Mouse (Mus musculus) heart, adult 2 months (tissue): Measurements from ENCODE around the gene Neurod1.

ENCODE experiments used
- CTCF ChIP-seq: fragments of 200-600 bp; IDR thresholded peaks from 2 replicates; pipeline ENCODE4 v1.8.1; 2022; ENCODE audit warnings: antibody characterized with exemption, mild to moderate bottlenecking, moderate library complexity
- EP300 ChIP-seq: fragments of 200-500 bp; IDR thresholded peaks from 2 replicates; pipeline ENCODE4 v1.6.1; 2011; ENCODE audit warnings: low read depth, low read length, control low read depth; ENCODE audit not compliant: insufficient read depth
- POLR2A ChIP-seq: fragments of 200-500 bp; IDR thresholded peaks from 2 replicates; pipeline ENCODE4 v1.6.1; 2011; ENCODE audit warnings: mild to moderate bottlenecking, low read depth, low read length, control low read depth; ENCODE audit not compliant: insufficient read depth

GRCm38 (mm10) chr2:79428022-79428421 is 28.5 kb downstream of the Neurod1 start:
- no peak for TF ChIP-seq POLR2A
- TF ChIP-seq CTCF = no peak
- TF ChIP-seq EP300 = no peak
